Comparison of ENCODE assay signal across 26 mouse cellular contexts in genomic region chr13:74001492-74001891, GRCm38 (mm10). TPM values are rescaled to one million over a fixed set of nuclear protein-coding genes. Genes with fewer than 3 reads are reported as not detected.
"Had no signal": no experiment of that assay in that cellular context is flagged by ENCODE, and none has a peak within 500 bp of the region (broad histone marks: within the 10 kb centered on the region; RNA-seq: fewer than 3 reads in every experiment).

No protein-coding gene starts in this region.

- H3K4me3 ChIP-seq: liver, embryonic 15.5 days; midbrain, embryonic 10.5 days; midbrain, embryonic 12.5 days; myocyte; neural tube, embryonic 13.5 days; neural tube, embryonic 15.5 days; stomach, embryonic 15.5 days had no signal

- H3K36me3 ChIP-seq: liver, embryonic 15.5 days; midbrain, embryonic 10.5 days; midbrain, embryonic 12.5 days; neural tube, embryonic 13.5 days; neural tube, embryonic 15.5 days; stomach, embryonic 15.5 days had no signal

- H3K9ac ChIP-seq: liver, embryonic 15.5 days; liver, postnatal 0 days; midbrain, embryonic 12.5 days; neural tube, embryonic 13.5 days; neural tube, embryonic 15.5 days; stomach, embryonic 15.5 days had no signal

- H3K4me2 ChIP-seq: liver, embryonic 15.5 days; midbrain, embryonic 12.5 days; neural tube, embryonic 13.5 days; neural tube, embryonic 15.5 days; stomach, embryonic 15.5 days had no signal

- DNase-seq: liver, postnatal 0 days; lung, adult 2 months; lung, postnatal 10 days; lung, postnatal 4 days; midbrain, embryonic 14.5 days; retina, postnatal 1 day; right cerebral cortex, adult 18-20 months; right cerebral cortex, postnatal 25 days; right cerebral cortex, postnatal 4 days; spleen, adult 18-20 months; thymus, adult 2 months; thymus, postnatal 36 days had no signal

- H3K27me3 ChIP-seq: neural tube, embryonic 15.5 days had no signal

- ATAC-seq: liver, postnatal 0 days; midbrain, embryonic 16.5 days had no signal

- H3K9me3 ChIP-seq: liver, embryonic 15.5 days; midbrain, embryonic 10.5 days; midbrain, embryonic 12.5 days; neural tube, embryonic 13.5 days; neural tube, embryonic 15.5 days; stomach, embryonic 15.5 days had no signal

- H3K27ac ChIP-seq: liver, embryonic 15.5 days; midbrain, embryonic 10.5 days; midbrain, embryonic 12.5 days; neural tube, embryonic 13.5 days; neural tube, embryonic 15.5 days; stomach, embryonic 15.5 days; stomach, postnatal 0 days had no signal

- H3K4me1 ChIP-seq: liver, embryonic 15.5 days; midbrain, embryonic 10.5 days; midbrain, embryonic 12.5 days; neural tube, embryonic 13.5 days; neural tube, embryonic 15.5 days; stomach, embryonic 15.5 days had no signal

RNA-seq across cellular contexts. Expression of gene Tppp, which starts 7.7 kb away (rescaled TPM):
- polyA plus RNA-seq: myocyte had no signal

RNA-seq across cellular contexts. Expression of gene Zdhhc11, which starts 37.8 kb away (rescaled TPM):
- total RNA-seq: megakaryocyte, adult 5-6 weeks; megakaryocyte-erythroid progenitor cell, adult 5-6 weeks had no signal
- polyA plus RNA-seq: liver, embryonic 15.5 days; liver, postnatal 0 days; lung, adult 2 months; lung, embryonic 16.5 days; midbrain, embryonic 10.5 days; midbrain, embryonic 12.5 days; midbrain, embryonic 14.5 days; midbrain, embryonic 16.5 days; myocyte; neural tube, embryonic 11.5 days; neural tube, embryonic 13.5 days; neural tube, embryonic 15.5 days; small intestine, adult 2 months; stomach, embryonic 15.5 days; stomach, postnatal 0 days; thymus, adult 2 months had no signal
